Mouse (Mus musculus) mouse trophoblast stem cell (cell line): ENCODE results near the gene Zdhhc19.

ENCODE experiments used
- in situ Hi-C, 2 experiments: fragments of 300-500 bp; cut with MseI, MboI; formaldehyde crosslinking; loops; 2 replicates in 1 of 2; 3 replicates in 1 of 2; pipeline ENCODE4 v1.15.1; 2025

Gene Zdhhc19

GRCm38 (mm10) chr16:32547156-32548068 is 51.3 kb downstream of the Zdhhc19 start:
- in situ Hi-C loops: no loop called here

- in situ Hi-C loops: no loop called here
These were observed 54.0 kb downstream of the Zdhhc19 start for GRCm38 (mm10) chr16:32550084-32550483.

- in situ Hi-C loops: no loop called here
These were observed 54.4 kb downstream of the Zdhhc19 start for GRCm38 (mm10) chr16:32550487-32550886.

GRCm38 (mm10) chr16:32551346-32551747 is 55.3 kb downstream of the Zdhhc19 start:
- in situ Hi-C loops: no loop called here

- in situ Hi-C loops: no loop called here
These were observed 59.5 kb downstream of the Zdhhc19 start for GRCm38 (mm10) chr16:32555588-32555987.

GRCm38 (mm10) chr16:32559493-32559892 is 63.4 kb downstream of the Zdhhc19 start:
- in situ Hi-C loops: no loop called here

GRCm38 (mm10) chr16:32563056-32563793 is 67.2 kb downstream of the Zdhhc19 start:
- in situ Hi-C loops: no loop called here

GRCm38 (mm10) chr16:32567282-32567681 is 71.2 kb downstream of the Zdhhc19 start:
- in situ Hi-C loops: no loop called here

GRCm38 (mm10) chr16:32568401-32568800 is 72.3 kb downstream of the Zdhhc19 start:
- in situ Hi-C loops: no loop called here

GRCm38 (mm10) chr16:32570042-32570441 is 74.0 kb downstream of the Zdhhc19 start:
- in situ Hi-C loops: no loop called here

- in situ Hi-C loops: no loop called here
These were observed 76.5 kb downstream of the Zdhhc19 start for GRCm38 (mm10) chr16:32572528-32572927.

- in situ Hi-C loops: no loop called here
These were observed 90.4 kb downstream of the Zdhhc19 start for GRCm38 (mm10) chr16:32586482-32586881.

GRCm38 (mm10) chr16:32588568-32588967 is 92.5 kb downstream of the Zdhhc19 start:
- in situ Hi-C loops: no loop called here

GRCm38 (mm10) chr16:32591521-32591920 is 95.5 kb downstream of the Zdhhc19 start:
- in situ Hi-C loops: no loop called here

- in situ Hi-C loops: no loop called here
These were observed 97.3 kb downstream of the Zdhhc19 start for GRCm38 (mm10) chr16:32593283-32593805.

GRCm38 (mm10) chr16:32593916-32594315 is 97.9 kb downstream of the Zdhhc19 start:
- in situ Hi-C loops: no loop called here

GRCm38 (mm10) chr16:32594701-32595100 is 98.6 kb downstream of the Zdhhc19 start:
- in situ Hi-C loops: no loop called here

GRCm38 (mm10) chr16:32595142-32595855 is 99.2 kb downstream of the Zdhhc19 start:
- in situ Hi-C loops: no loop called here

- in situ Hi-C loops: no loop called here
These were observed 101.9 kb downstream of the Zdhhc19 start for GRCm38 (mm10) chr16:32597909-32598381.

- in situ Hi-C loops: no loop called here
These were observed 103.1 kb downstream of the Zdhhc19 start for GRCm38 (mm10) chr16:32599151-32599550.

- in situ Hi-C loops: no loop called here
These were observed 106.2 kb downstream of the Zdhhc19 start for GRCm38 (mm10) chr16:32602193-32602685.
